Mouse (Mus musculus): ENCODE measurements around the gene Atg9a. TPM values are rescaled to one million over a fixed set of nuclear protein-coding genes. Genes with fewer than 3 reads are reported as not detected.

Atg9a gene
- polyA plus RNA-seq, 1 experiment from 2014 or later, result 60.8 TPM

GRCm38 (mm10) chr1:75211141-75211708 is 19.2 kb upstream of the Atg9a start:
- Histone ChIP-seq H3K9me3 (replicated peaks; ENCODE audit: control insufficient read depth, low read length, poor library complexity, severe bottlenecking) (no peaks in the 10 kb centered on the region), H3K4me3 (ENCODE audit: low read depth, low read length) (peak overlapping the region; percentile 69), H3K36me3 (ENCODE audit: control insufficient read depth, insufficient read depth, low read length) (peaks cover 9% of the 10 kb centered on the region), H3K27ac (ENCODE audit: low read length) (no peak overlapping the region), H3K4me1 (ENCODE audit: control insufficient read depth, insufficient read depth, low read length) (peaks cover 41% of the 10 kb centered on the region), H3K4me2 (ENCODE audit: low read length) (peak overlapping the region; percentile 98), H3K9ac (ENCODE audit: low read depth, low read length) (peak overlapping the region; percentile 85), H3K27me3 (ENCODE audit: control insufficient read depth, insufficient read depth, low read depth, low read length) (no peaks in the 10 kb centered on the region)
- peak; percentile 36; the same call in 1 of the 2 replicates for ATAC-seq
- 12% methylated on average over 17 of the region's 17 CpGs for WGBS

DNA sequence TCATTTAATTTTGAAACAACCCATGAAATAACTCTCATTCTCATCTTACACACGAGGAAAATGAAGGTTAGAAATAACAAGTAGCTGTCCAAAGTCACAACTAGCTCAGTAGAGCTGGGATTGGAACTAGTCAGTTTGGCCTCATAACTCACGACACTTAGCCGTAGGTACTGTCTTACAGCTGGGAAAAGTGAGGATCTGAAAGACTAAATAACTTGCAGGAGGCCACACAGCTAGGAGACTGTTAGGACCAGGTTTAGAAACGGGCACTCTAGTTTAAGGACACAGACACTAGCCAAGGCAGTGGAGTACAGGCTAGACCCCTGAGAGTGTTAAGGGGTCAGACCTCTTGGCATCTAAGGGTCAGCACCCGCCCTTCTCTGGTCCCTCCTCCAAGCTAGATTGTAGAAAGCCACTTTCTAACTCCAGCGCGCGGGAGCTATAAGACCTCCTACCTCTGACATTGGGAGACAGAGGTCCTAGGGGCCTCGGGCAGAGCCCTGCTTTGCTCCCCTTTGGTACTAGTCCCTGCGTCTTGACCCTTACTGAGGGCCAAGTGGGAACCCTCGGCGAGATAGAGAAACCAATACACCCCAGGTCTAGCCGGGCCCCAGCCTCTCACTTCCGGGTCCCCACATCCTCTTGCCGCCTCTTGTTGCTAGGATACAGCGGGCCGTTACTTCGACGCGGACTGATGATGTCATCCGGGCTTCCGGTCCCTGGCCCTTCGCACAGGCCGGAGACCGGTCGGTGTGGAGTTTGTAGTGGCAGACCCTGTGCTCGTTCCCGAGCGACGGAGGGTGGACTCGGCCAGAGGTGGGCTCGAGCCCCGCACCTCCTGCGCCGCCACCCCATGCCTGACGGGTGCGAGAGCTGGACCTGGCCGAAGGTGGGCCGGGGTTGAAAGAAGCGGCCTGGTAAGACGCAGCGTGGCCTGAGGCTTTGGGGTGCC is 18.4 kb upstream of the Atg9a start, which contains the start of the genes Glb1l and Stk16:
TSS of gene Glb1l (minus strand) at position 678 of the 952 bp plus-strand sequence.
TSS of gene Stk16 (plus strand) at position 703 of the 952 bp plus-strand sequence.
- peaks cover 9% of the 10 kb centered on the region for H3K36me3 ChIP-seq (ENCODE audit: control insufficient read depth, insufficient read depth, low read length)
- H3K27me3 ChIP-seq (ENCODE audit: control insufficient read depth, insufficient read depth, low read depth, low read length), result no peaks in the 10 kb centered on the region
- H3K4me2 ChIP-seq (ENCODE audit: low read length), result peak within 1 kb of the TSS; percentile 98
- H3K9ac ChIP-seq (ENCODE audit: low read depth, low read length), result peak within 1 kb of the TSS; percentile 85
- no peaks in the 10 kb centered on the region for H3K9me3 ChIP-seq (replicated peaks; ENCODE audit: control insufficient read depth, low read length, poor library complexity, severe bottlenecking)
- ATAC-seq, result peak; percentile 96
- H3K4me3 ChIP-seq (ENCODE audit: low read depth, low read length), result peak within 1 kb of the TSS; percentile 69
- peak within 1 kb of the TSS; percentile 9; the same call in 1 of the 2 replicates for H3K27ac ChIP-seq (ENCODE audit: low read length)
- H3K4me1 ChIP-seq (ENCODE audit: control insufficient read depth, insufficient read depth, low read length), result peaks cover 41% of the 10 kb centered on the region
- 6% methylated on average over 42 of the region's 42 CpGs for WGBS

GRCm38 (mm10) chr1:75208967-75209678 is 17.1 kb upstream of the Atg9a start:
- ATAC-seq, result no peak
- 13% methylated on average over 34 of the region's 34 CpGs for WGBS
- peak overlapping the region; percentile 50 for H3K4me2 ChIP-seq (ENCODE audit: low read length)
- peak overlapping the region; percentile 58 for H3K9ac ChIP-seq (ENCODE audit: low read depth, low read length)
- H3K4me3 ChIP-seq (ENCODE audit: low read depth, low read length), result peak overlapping the region; percentile 24
- no peaks in the 10 kb centered on the region for H3K9me3 ChIP-seq (replicated peaks; ENCODE audit: control insufficient read depth, low read length, poor library complexity, severe bottlenecking)
- peaks cover 4% of the 10 kb centered on the region for H3K36me3 ChIP-seq (ENCODE audit: control insufficient read depth, insufficient read depth, low read length)
- no peaks in the 10 kb centered on the region for H3K27me3 ChIP-seq (ENCODE audit: control insufficient read depth, insufficient read depth, low read depth, low read length)
- no peak overlapping the region for H3K27ac ChIP-seq (ENCODE audit: low read length)
- peaks cover 41% of the 10 kb centered on the region for H3K4me1 ChIP-seq (ENCODE audit: control insufficient read depth, insufficient read depth, low read length)

- WGBS, result 93% methylated on average over 1 of the region's 1 CpGs
- no peak overlapping the region for H3K27ac ChIP-seq (ENCODE audit: low read length)
Measured at GRCm38 (mm10) chr1:75201236-75201635, 9.2 kb upstream of the Atg9a start.

GRCm38 (mm10) chr1:75192452-75192851 is 456 bp upstream of the Atg9a start:
- H3K27ac ChIP-seq (ENCODE audit: low read length), result peak overlapping the region; percentile 98
- peak overlapping the region; percentile 90 for H3K9ac ChIP-seq (ENCODE audit: low read depth, low read length)
- WGBS, result under 1% methylated on average over 19 of the region's 19 CpGs
- H3K4me3 ChIP-seq (ENCODE audit: low read depth, low read length), result peak overlapping the region; percentile 78
- peaks cover 26% of the 10 kb centered on the region for H3K36me3 ChIP-seq (ENCODE audit: control insufficient read depth, insufficient read depth, low read length)
- H3K4me1 ChIP-seq (ENCODE audit: control insufficient read depth, insufficient read depth, low read length), result peaks cover 24% of the 10 kb centered on the region
- no peaks in the 10 kb centered on the region for H3K9me3 ChIP-seq (replicated peaks; ENCODE audit: control insufficient read depth, low read length, poor library complexity, severe bottlenecking)
- no peaks in the 10 kb centered on the region for H3K27me3 ChIP-seq (ENCODE audit: control insufficient read depth, insufficient read depth, low read depth, low read length)
- peak overlapping the region; percentile 99 for H3K4me2 ChIP-seq (ENCODE audit: low read length)
- ATAC-seq, result peak; percentile 15

More at GRCm38 (mm10) chr1:75201236-75201635, 9.2 kb upstream of the Atg9a start:
- Histone ChIP-seq H3K27me3 (ENCODE audit: control insufficient read depth, insufficient read depth, low read depth, low read length) (no peaks in the 10 kb centered on the region), H3K4me3 (ENCODE audit: low read depth, low read length) (no peak overlapping the region), H3K36me3 (ENCODE audit: control insufficient read depth, insufficient read depth, low read length) (peaks cover 23% of the 10 kb centered on the region), H3K9ac (ENCODE audit: low read depth, low read length) (no peak overlapping the region), H3K4me2 (ENCODE audit: low read length) (no peak overlapping the region), H3K4me1 (ENCODE audit: control insufficient read depth, insufficient read depth, low read length) (no peaks in the 10 kb centered on the region), H3K9me3 (replicated peaks; ENCODE audit: control insufficient read depth, low read length, poor library complexity, severe bottlenecking) (no peaks in the 10 kb centered on the region)
- ATAC-seq, result no peak

DNA sequence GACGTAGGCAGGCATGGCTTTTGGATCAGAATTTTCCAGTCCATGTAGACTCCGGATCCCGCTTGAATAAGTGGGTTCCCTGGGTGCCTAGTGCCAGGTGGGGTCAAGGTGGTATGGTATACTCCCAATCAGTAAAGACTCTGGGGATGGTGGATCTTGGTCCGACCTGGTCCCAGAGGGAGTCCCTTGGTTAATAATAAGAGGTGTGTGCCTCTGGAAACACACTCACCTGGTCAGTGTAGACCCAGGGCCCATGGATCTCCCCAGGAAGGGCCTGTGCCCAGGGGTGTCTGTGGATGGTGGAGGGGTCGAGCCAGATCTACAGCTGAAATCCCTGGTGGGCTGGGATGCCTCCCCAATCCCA is 756 bp downstream of the Atg9a start:
- Histone ChIP-seq H3K27ac (ENCODE audit: low read length) (peak overlapping the region; percentile 98), H3K36me3 (ENCODE audit: control insufficient read depth, insufficient read depth, low read length) (peaks cover 22% of the 10 kb centered on the region), H3K27me3 (ENCODE audit: control insufficient read depth, insufficient read depth, low read depth, low read length) (no peaks in the 10 kb centered on the region), H3K4me3 (ENCODE audit: low read depth, low read length) (peak overlapping the region; percentile 78), H3K9me3 (replicated peaks; ENCODE audit: control insufficient read depth, low read length, poor library complexity, severe bottlenecking) (no peaks in the 10 kb centered on the region), H3K4me2 (ENCODE audit: low read length) (peak overlapping the region; percentile 81), H3K9ac (ENCODE audit: low read depth, low read length) (peak overlapping the region; percentile 90), H3K4me1 (ENCODE audit: control insufficient read depth, insufficient read depth, low read length) (peaks cover 24% of the 10 kb centered on the region)
- WGBS, result 38% methylated on average over 5 of the region's 5 CpGs
- ATAC-seq, result no peak

DNA sequence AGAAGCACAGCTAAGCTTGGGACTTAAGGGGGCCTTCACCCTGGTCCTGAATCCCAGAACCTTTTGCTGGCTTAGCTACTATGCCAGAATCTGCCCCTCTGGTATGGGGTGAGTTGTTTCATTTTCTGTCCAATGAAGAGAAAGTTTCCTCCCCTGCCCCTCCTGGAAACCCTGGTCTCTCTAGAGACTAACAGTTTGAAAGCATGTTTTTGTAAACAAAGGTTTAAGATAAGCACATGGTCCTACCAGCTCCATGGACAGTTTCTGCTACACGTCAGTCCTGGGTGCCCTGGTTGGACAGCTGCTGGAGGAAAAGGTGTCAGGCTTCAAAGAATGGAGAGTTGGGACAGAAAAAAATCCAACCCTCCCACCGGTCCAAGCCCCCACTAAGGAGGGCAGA is 1.4 kb downstream of the Atg9a start:
- peak overlapping the region; percentile 81 for H3K4me2 ChIP-seq (ENCODE audit: low read length)
- no peak overlapping the region for H3K27ac ChIP-seq (ENCODE audit: low read length)
- H3K27me3 ChIP-seq (ENCODE audit: control insufficient read depth, insufficient read depth, low read depth, low read length), result no peaks in the 10 kb centered on the region
- H3K4me3 ChIP-seq (ENCODE audit: low read depth, low read length), result no peak overlapping the region
- H3K9ac ChIP-seq (ENCODE audit: low read depth, low read length), result peak overlapping the region; percentile 90; the same call in 1 of the 2 replicates
- peaks cover 23% of the 10 kb centered on the region for H3K36me3 ChIP-seq (ENCODE audit: control insufficient read depth, insufficient read depth, low read length)
- no peak for ATAC-seq
- WGBS, result 79% methylated on average over 2 of the region's 2 CpGs
- H3K9me3 ChIP-seq (replicated peaks; ENCODE audit: control insufficient read depth, low read length, poor library complexity, severe bottlenecking), result no peaks in the 10 kb centered on the region
- H3K4me1 ChIP-seq (ENCODE audit: control insufficient read depth, insufficient read depth, low read length), result peaks cover 24% of the 10 kb centered on the region

DNA sequence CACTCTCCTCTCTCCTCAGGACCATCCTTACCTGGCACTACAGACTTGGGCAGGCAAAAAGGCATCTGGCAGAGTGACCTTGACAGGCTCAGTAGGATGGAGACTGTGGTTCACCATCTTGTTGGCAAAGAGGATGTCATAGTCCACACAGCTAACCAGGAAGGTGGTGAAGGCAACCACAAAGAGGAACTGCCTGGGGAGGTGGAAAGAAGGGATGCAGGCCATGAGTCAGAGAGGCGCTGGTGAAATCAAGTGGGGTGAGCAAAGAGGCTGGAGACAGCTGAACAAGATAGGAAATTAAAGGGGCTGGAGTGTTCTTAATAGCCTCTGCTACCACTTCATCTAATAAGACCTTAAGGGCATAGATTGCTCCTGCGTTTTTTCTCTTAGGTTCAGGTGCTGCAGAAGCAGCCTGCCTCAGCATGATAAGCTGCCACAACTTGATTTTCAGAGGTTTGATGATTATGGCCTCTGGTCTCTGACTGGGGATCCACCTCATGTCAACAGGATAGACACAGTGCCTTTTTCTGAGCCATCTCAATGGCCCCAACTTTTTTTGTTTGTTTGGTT is 4.0 kb downstream of the Atg9a start:
- H3K4me2 ChIP-seq (ENCODE audit: low read length), result no peak overlapping the region
- peaks cover 18% of the 10 kb centered on the region for H3K4me1 ChIP-seq (ENCODE audit: control insufficient read depth, insufficient read depth, low read length)
- no peak overlapping the region for H3K4me3 ChIP-seq (ENCODE audit: low read depth, low read length)
- WGBS, result 84% methylated on average over 2 of the region's 2 CpGs
- no peak overlapping the region for H3K9ac ChIP-seq (ENCODE audit: low read depth, low read length)
- H3K27me3 ChIP-seq (ENCODE audit: control insufficient read depth, insufficient read depth, low read depth, low read length), result no peaks in the 10 kb centered on the region
- H3K27ac ChIP-seq (ENCODE audit: low read length), result no peak overlapping the region
- H3K36me3 ChIP-seq (ENCODE audit: control insufficient read depth, insufficient read depth, low read length), result peaks cover 37% of the 10 kb centered on the region
- ATAC-seq, result no peak
- no peaks in the 10 kb centered on the region for H3K9me3 ChIP-seq (replicated peaks; ENCODE audit: control insufficient read depth, low read length, poor library complexity, severe bottlenecking)
